Mouse (Mus musculus) lung, embryonic 14.5 days (tissue): ENCODE results near the gene Cyp2d12. TPM values are rescaled to one million over a fixed set of nuclear protein-coding genes. Genes with fewer than 3 reads are reported as not detected.
"Not testable (repeated sequence)": the region's sequence is repeated elsewhere in the genome, so short reads cannot be mapped to it uniquely, and the experiment has no call there.

Source experiments
- ATAC-seq: fragments of 200-750 bp; cut with Nextera tagmentation; 2 replicates; pipeline ENCODE4 v1.8.0; 2017; ENCODE audit warnings: mild to moderate bottlenecking, moderate TSS enrichment, moderate library complexity; ENCODE audit not compliant: insufficient read depth
- DNase-seq: peaks from one replicate; pipeline ENCODE4 v3.0.0-alpha.2; 2015
- H3K27ac ChIP-seq: fragments of 300-500 bp; sonication (generic); 2 replicates; pipeline ENCODE4 v1.5.1; 2014; ENCODE audit warnings: low read depth, mild to moderate bottlenecking, moderate library complexity
- H3K27me3 ChIP-seq: fragments of 300-500 bp; sonication (generic); 2 replicates; pipeline ENCODE4 v1.6.1; 2014; ENCODE audit warnings: low read length, control low read depth; ENCODE audit not compliant: insufficient read depth
- H3K36me3 ChIP-seq: fragments of 300-500 bp; sonication (generic); 2 replicates; pipeline ENCODE4 v1.6.1; 2014; ENCODE audit warnings: control low read depth; ENCODE audit not compliant: insufficient read depth
- H3K4me1 ChIP-seq: fragments of 300-500 bp; sonication (generic); 2 replicates; pipeline ENCODE4 v1.6.1; 2014; ENCODE audit warnings: antibody characterized with exemption, control low read depth; ENCODE audit not compliant: insufficient read depth
- H3K4me2 ChIP-seq: fragments of 300-500 bp; sonication (generic); 2 replicates; pipeline ENCODE4 v1.6.1; 2014; ENCODE audit warnings: mild to moderate bottlenecking
- H3K4me3 ChIP-seq: fragments of 300-500 bp; sonication (generic); 2 replicates; pipeline ENCODE4 v1.5.1; 2014; ENCODE audit warnings: low read depth, low read length
- H3K9ac ChIP-seq: fragments of 300-500 bp; sonication (generic); 2 replicates; pipeline ENCODE4 v1.6.1; 2014
- H3K9me3 ChIP-seq: fragments of 300-500 bp; sonication (generic); 2 replicates; pipeline ENCODE4 v1.6.1; 2016; ENCODE audit warnings: low read depth, low read length, control low read depth
- CTCF ChIP-seq: IDR thresholded peaks from 2 replicates; pipeline ENCODE4 v1.5.1; 2016; ENCODE audit warnings: antibody characterized with exemption, low read depth
- WGBS: fragments of 180-500 bp; shearing (Covaris S2); extraction: QIAGEN DNeasy Blood & Tissue Kit; methylation state at CpG from one replicate; pipeline ENCODE4 v1.1.7; 2014; 5-methylcytosine and 5-hydroxymethylcytosine counted together
- polyA plus RNA-seq: library from polyadenylated mRNA; unstranded; fragments of >200 nt; fragmentation: Nextera tagmentation; extraction: Ambion mirVana; gene quantifications from 2 replicates; pipeline ENCODE4 v1.2.1, GENCODE M21; 2014

Gene Cyp2d12
- polyA plus RNA-seq = not detected in 2 replicates

DNA sequence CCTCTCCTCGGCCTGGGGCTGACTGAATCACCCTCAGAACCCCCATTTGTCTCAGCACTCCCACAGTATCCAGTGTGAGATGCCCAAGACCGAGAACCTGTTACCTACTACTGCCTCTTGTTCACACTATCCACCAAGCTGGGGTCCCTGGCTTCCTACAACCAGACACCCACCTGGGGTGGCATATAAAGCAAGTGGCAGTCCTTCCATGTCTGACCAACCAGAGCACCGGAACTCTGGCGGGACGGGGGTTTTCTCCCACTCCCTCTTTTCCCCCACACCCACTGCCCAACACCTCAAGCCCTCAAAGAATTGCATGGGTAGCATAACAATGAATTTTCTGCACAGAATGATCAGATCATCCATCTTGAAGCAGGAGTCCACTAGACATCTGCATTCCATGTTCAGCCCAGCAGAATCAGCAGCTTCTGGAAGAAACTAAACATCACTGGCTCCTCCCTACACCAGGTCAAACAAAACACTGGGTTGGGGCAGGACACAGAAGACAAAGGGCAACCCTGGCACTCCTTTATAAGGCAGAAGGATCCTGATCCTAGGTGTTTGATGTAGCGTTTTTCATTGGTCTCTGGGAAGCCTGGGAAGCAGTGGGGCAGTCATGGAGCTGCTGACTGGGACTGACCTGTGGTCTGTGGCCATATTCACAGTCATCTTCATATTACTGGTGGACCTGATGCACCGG is at the start of gene Cyp2d12:
Gene Cyp2d12 (plus strand): TSS at position 542 of the 700 bp plus-strand sequence.
- no peak for ATAC-seq

DNA sequence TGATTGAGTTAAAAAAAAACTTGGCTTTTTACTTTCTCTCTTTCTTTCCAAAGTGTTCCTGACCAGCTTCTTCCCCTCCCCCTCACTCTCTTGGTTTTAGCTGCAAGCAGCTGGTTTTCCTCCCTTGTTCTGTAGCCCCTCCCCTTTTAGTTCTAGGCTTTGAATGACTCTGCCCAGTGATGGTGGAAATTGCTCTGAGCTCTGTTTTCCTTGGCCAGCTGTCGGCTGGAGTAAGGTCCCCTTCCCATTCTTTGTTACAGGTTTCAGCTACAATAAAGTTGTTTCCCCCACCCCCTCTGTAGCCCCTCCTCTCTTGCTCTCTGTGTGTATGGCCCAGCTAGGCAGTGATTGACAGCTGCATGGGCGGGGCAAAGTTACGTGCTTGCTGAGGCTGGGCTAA is 47.9 kb upstream of the Cyp2d12 start:
- Histone ChIP-seq H3K9me3 (peaks cover 5% of the 10 kb centered on the region; the same call in 1 of the 2 replicates), H3K27me3 (no peaks in the 10 kb centered on the region), H3K4me2 (no peak overlapping the region), H3K27ac (no peak overlapping the region), H3K4me3 (no peak overlapping the region), H3K36me3 (no peaks in the 10 kb centered on the region), H3K9ac (no peak overlapping the region), H3K4me1 (no peaks in the 10 kb centered on the region)
- no peak for TF ChIP-seq CTCF
- DNase-seq (no peak), ATAC-seq (no peak)
- 56% methylated on average over 3 of the region's 3 CpGs for WGBS

More for the DNA sequence above, at the start of gene Cyp2d12:
- Histone ChIP-seq H3K27me3 (no peaks in the 10 kb centered on the region), H3K9ac (no peak within 1 kb of the TSS), H3K4me1 (no peaks in the 10 kb centered on the region), H3K4me2 (no peak within 1 kb of the TSS), H3K4me3 (no peak within 1 kb of the TSS), H3K9me3 (no peaks in the 10 kb centered on the region), H3K36me3 (no peaks in the 10 kb centered on the region), H3K27ac (no peak within 1 kb of the TSS)
- TF ChIP-seq CTCF = no peak
- WGBS = 79% methylated on average over 7 of the region's 7 CpGs
- no peak for DNase-seq

DNA sequence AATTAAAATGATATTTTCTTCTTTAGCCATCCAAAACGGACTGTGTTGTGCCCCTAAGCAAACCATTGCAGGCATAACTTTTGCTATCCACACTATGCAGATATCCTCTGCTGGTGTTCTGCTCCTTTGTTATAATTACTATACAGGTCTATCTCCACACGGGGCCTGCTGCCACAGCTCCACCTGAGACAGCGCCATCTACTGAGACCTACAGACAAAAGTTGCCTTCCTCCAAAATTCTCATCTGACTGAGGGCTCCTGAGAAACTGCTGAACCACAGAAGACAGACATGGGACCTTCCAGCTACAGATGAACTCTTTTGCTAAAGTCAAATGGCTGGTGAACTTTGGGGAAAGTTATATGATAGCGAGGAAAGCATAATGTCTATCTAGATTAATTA is 47.1 kb upstream of the Cyp2d12 start:
- not testable (repeated sequence) for H3K4me1 ChIP-seq, H3K9me3 ChIP-seq, DNase-seq, H3K36me3 ChIP-seq, H3K27me3 ChIP-seq, H3K4me3 ChIP-seq, ATAC-seq, H3K9ac ChIP-seq, H3K27ac ChIP-seq, H3K4me2 ChIP-seq
- WGBS = 42% methylated on average over 4 of the region's 4 CpGs

DNA sequence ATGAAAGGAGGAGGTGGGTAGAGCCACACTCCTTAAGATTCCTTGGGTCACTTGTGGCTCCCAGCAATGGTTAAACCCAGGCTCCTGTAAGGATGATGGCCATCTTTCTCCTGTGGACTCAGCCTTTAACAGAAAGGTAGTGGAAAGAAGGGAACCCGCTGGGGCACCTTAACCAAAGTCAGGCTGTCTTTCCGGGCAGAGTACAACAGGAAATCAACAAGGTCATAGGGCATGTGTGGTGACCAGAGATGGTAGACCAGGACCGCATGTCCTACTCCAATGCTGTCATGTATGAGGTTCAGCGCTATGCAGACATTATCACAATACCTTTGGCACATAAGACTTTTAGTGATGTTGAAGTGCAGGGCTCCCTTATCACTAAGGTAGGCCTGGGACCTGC is 45.4 kb upstream of the Cyp2d12 start:
- H3K27ac ChIP-seq, H3K27me3 ChIP-seq, H3K9ac ChIP-seq, ATAC-seq, H3K4me1 ChIP-seq, H3K36me3 ChIP-seq, H3K4me2 ChIP-seq, H3K9me3 ChIP-seq, H3K4me3 ChIP-seq, DNase-seq: not testable (repeated sequence)
- WGBS = 85% methylated on average over 4 of the region's 4 CpGs

DNA sequence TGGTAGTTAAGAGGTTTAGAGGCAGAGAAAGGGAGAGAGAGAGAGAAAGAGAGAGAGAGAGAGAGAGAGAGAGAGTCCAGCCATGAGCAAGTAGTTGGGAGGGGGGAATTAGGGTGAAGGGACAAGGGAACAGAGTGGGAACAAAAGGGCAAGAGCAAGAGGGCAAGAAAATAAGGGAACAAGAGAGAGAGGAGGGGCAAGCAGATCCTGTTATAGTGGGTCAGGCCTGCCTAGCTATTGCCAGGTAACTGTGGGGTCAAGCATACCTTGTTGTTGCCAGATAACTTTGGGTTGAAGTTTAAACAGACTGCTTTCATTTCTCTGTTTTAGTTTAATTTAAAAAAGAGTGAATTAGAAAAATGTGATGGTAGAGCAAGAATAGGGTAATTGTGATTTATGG is 44.4 kb upstream of the Cyp2d12 start:
- H3K36me3 ChIP-seq, H3K4me1 ChIP-seq, ATAC-seq, H3K4me3 ChIP-seq, DNase-seq, H3K9ac ChIP-seq, H3K27me3 ChIP-seq, H3K27ac ChIP-seq, H3K4me2 ChIP-seq, H3K9me3 ChIP-seq: not testable (repeated sequence)

DNA sequence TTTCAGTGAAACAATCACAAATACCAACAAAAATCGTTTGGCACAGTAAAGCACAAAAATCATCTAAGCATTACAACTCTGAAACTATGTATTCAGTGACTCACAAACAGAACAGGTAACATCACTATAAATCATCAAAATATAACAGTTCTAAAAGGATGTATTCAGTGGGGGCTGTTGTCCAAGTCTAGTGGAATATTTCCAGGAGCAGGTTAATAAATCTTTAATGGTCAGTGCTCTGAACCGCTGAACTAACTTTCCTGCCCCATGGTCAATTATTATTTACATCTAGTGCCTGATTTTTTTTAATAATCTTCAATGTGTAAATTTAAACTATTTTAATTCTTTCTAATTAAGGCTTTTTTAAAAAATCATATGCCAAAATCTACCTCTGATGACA is 42.8 kb upstream of the Cyp2d12 start:
- not testable (repeated sequence) for H3K9ac ChIP-seq, H3K27ac ChIP-seq, H3K36me3 ChIP-seq, H3K4me2 ChIP-seq, ATAC-seq, H3K4me1 ChIP-seq, H3K9me3 ChIP-seq, DNase-seq, H3K27me3 ChIP-seq, H3K4me3 ChIP-seq
- 61% methylated on average over 2 of the region's 2 CpGs for WGBS

DNA sequence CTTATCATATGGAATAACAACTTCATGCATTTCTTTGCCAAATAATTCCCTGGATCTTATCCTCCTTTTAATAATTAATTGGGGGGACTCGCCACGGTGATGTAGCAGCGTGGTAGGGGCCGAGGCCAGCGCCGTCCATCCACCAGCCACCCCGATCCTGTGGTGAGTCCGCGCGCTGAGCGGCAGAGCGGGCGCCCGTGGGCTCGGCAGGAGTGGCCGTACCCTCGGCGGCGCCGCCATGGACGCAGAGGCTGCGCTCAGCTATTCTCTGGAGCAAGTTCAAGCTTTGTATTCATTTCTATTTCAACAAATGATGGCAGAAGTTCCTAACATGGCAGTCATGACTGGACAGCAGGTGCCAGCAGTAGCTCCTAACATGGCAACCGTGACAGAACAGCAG is 38.7 kb upstream of the Cyp2d12 start:
- DNase-seq, H3K9me3 ChIP-seq, H3K4me3 ChIP-seq, H3K4me2 ChIP-seq, H3K9ac ChIP-seq, H3K4me1 ChIP-seq, ATAC-seq, H3K27ac ChIP-seq, H3K27me3 ChIP-seq, H3K36me3 ChIP-seq: not testable (repeated sequence)
- 88% methylated on average over 23 of the region's 23 CpGs for WGBS

DNA sequence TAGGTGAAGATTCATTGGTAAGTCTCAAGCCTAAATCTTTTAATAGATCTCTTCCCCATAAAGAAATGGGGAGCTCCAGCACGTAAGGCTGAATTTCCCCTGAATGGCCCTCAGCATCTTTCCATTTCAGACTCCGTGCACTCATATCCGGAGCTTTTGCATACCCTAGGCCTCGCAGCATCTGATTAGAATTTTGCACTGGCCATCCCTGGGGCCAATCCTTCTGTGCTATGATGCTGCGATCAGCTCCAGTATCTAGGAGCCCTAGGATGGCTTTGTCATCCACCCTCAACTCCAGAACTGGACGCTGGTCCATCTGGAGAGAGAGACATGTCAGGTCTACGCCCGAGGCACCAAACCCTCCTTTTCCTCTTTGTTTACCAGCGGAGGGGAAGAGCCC is 27.5 kb upstream of the Cyp2d12 start:
- H3K27ac ChIP-seq, H3K9ac ChIP-seq, H3K4me3 ChIP-seq, ATAC-seq, H3K4me1 ChIP-seq, H3K36me3 ChIP-seq, H3K9me3 ChIP-seq, DNase-seq, H3K4me2 ChIP-seq, H3K27me3 ChIP-seq: not testable (repeated sequence)
- WGBS = 97% methylated on average over 4 of the region's 9 CpGs

DNA sequence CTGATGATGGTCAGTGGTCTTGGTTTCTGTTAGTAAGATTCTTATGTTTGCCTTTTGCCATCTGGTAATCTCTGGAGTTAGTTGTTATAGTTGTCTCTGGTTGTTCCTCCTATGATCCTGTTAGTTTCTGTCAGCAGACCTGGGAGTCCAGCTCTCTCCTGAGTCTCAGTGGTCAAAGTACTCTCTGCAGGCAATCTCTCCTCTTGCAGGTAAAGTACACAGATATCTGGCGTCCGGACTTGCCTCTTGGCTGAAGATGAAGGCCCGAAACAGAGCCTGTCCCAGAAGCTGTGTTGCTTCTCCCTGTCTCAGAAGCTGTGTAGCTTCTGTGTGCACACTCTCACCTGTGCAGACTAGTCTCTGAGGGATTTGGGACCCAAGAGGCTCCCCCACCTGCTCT is 22.2 kb upstream of the Cyp2d12 start:
- DNase-seq, H3K9ac ChIP-seq, H3K27me3 ChIP-seq, H3K9me3 ChIP-seq, ATAC-seq, H3K27ac ChIP-seq, H3K4me1 ChIP-seq, H3K36me3 ChIP-seq, H3K4me3 ChIP-seq, H3K4me2 ChIP-seq: not testable (repeated sequence)
- 88% methylated on average over 3 of the region's 3 CpGs for WGBS

DNA sequence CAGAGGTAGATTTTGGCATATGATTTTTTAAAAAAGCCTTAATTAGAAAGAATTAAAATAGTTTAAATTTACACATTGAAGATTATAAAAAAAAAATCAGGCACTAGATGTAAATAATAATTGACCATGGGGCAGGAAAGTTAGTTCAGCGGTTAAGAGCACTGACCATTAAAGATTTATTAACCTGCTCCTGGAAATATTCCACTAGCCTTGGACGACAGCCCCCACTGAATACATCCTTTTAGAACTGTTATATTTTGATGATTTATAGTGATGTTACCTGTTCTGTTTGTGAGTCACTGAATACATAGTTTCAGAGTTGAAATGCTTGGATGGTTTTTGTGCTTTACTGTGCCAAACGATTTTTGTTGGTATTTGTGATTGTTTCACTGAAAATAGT is 11.9 kb upstream of the Cyp2d12 start:
- H3K9me3 ChIP-seq, H3K4me3 ChIP-seq, H3K27ac ChIP-seq, H3K36me3 ChIP-seq, H3K27me3 ChIP-seq, H3K4me1 ChIP-seq, DNase-seq, H3K4me2 ChIP-seq, H3K9ac ChIP-seq, ATAC-seq: not testable (repeated sequence)
- 68% methylated on average over 3 of the region's 3 CpGs for WGBS

DNA sequence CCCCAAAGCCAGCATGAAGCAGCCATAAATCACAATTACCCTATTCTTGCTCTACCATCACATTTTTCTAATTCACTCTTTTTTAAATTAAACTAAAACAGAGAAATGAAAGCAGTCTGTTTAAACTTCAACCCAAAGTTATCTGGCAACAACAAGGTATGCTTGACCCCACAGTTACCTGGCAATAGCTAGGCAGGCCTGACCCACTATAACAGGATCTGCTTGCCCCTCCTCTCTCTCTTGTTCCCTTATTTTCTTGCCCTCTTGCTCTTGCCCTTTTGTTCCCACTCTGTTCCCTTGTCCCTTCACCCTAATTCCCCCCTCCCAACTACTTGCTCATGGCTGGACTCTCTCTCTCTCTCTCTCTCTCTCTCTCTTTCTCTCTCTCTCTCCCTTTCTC is 10.3 kb upstream of the Cyp2d12 start:
- not testable (repeated sequence) for H3K27ac ChIP-seq, ATAC-seq, DNase-seq, H3K36me3 ChIP-seq, H3K4me3 ChIP-seq, H3K9ac ChIP-seq, H3K4me2 ChIP-seq, H3K27me3 ChIP-seq, H3K9me3 ChIP-seq, H3K4me1 ChIP-seq
